Mouse (Mus musculus): ENCODE results near the gene Rps6ka2.
"Not testable (repeated sequence)": the region's sequence is repeated elsewhere in the genome, so short reads cannot be mapped to it uniquely, and the experiment has no call there.

Rps6ka2 gene

DNA sequence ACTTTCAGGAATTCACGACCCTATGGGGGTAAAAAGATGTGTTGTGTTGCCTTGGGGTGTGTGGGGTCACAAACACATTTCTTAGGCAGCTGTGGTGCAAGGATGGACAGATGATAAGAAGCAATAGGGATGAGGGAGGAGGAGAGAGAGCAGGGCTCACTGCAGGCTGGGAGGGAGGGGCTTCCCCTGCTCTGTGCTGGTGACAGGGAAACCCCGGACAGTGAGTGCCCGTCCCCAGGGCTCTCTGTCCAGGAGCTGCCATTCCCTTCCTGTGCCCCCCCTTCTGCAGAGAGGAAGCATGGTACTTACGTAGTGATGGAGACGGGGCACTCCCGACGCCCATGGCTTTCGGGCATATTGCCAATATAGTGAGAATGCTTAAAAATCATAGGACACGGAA, 167.5 kb downstream of the Rps6ka2 start:
- not testable (repeated sequence) for DNase-seq (ENCODE audit: extremely low read depth, low read depth, low spot score)

GRCm38 (mm10) chr17:7348765-7349164, 178.8 kb downstream of the Rps6ka2 start:
- DNase-seq (ENCODE audit: extremely low read depth, low read depth, low spot score) = not testable (repeated sequence)

DNA sequence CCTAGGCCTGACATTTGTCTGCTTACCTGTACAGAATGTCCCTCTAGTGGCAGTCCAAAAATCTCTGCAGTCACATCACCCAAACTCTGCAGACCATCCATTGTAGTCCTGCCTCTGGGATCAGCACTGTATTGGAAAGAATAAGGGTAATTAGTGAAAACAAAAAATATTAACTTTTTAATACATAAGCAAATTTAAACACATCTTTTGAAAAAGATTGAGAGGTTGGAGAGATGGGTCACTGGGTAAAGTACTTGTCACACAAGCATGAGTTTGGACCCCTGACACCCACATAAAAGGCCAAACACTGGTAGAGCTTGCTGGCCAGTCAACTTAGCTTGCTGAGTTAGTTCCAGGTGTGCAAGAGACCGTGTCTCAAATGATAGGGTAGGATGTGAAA, 182.7 kb downstream of the Rps6ka2 start, which contains the start of gene Ttll2:
Ttll2 (minus strand) TSS at position 101 of the 400 bp plus-strand sequence.
- DNase-seq (ENCODE audit: extremely low read depth, low read depth, low spot score) = not testable (repeated sequence)
